Mouse (Mus musculus) MEL (cell line): Measurements from ENCODE around the gene Gm266. TPM values are rescaled to one million over a fixed set of nuclear protein-coding genes. Genes with fewer than 3 reads are reported as not detected.

Source experiments
- DNase-seq: peaks from one replicate; pipeline ENCODE4 v3.0.0; 2011; ENCODE audit warnings: low read depth, low spot score
- H3K27ac ChIP-seq: 2 replicates; pipeline ENCODE4 v1.5.1; 2012; ENCODE audit warnings: low read depth, mild to moderate bottlenecking, control low read depth, low read length, moderate library complexity; ENCODE audit not compliant: control insufficient read depth
- H3K27me3 ChIP-seq, 2 experiments: fragments of 150-350 bp in 1 of 2; sonication (generic) in 1 of 2; 2 replicates each; pipeline ENCODE4 v1.6.1; 2012; ENCODE audit warnings: low read length in 2 of 2, mild to moderate bottlenecking in 2 of 2, improper control_type of control experiment in 1 of 2, moderate library complexity in 1 of 2; ENCODE audit not compliant: insufficient read depth in 2 of 2, control insufficient read depth in 1 of 2
- H3K36me3 ChIP-seq, 2 experiments: 2 replicates each; pipeline ENCODE4 v1.6.1; 2012 to 2014; ENCODE audit warnings: low read length in 2 of 2, improper control_type of control experiment in 1 of 2, inconsistent platforms in 1 of 2, mild to moderate bottlenecking in 1 of 2; ENCODE audit not compliant: insufficient read depth in 2 of 2, control insufficient read depth in 1 of 2
- H3K4me1 ChIP-seq, 2 experiments: fragments of 150-350 bp in 1 of 2; sonication (generic) in 1 of 2; 2 replicates each; pipeline ENCODE4 v1.6.1; 2012; ENCODE audit warnings: low read length in 2 of 2, improper control_type of control experiment in 1 of 2, mild to moderate bottlenecking in 1 of 2; ENCODE audit not compliant: insufficient read depth in 2 of 2, control insufficient read depth in 1 of 2
- H3K4me3 ChIP-seq, 2 experiments: fragments of 150-350 bp in 1 of 2; sonication (generic) in 1 of 2; 2 replicates each; pipeline ENCODE4 v1.5.1; 2012; ENCODE audit warnings: low read depth in 2 of 2, low read length in 2 of 2, mild to moderate bottlenecking in 2 of 2, moderate library complexity in 2 of 2, control low read depth in 1 of 2, improper control_type of control experiment in 1 of 2; ENCODE audit not compliant: control insufficient read depth in 1 of 2, insufficient read depth in 1 of 2
- H3K79me2 ChIP-seq: 2 replicates; pipeline ENCODE4 v1.6.1; 2012; ENCODE audit warnings: mild to moderate bottlenecking, low read length, moderate library complexity; ENCODE audit not compliant: control insufficient read depth, poor library complexity, insufficient read depth
- H3K9ac ChIP-seq: 2 replicates; pipeline ENCODE4 v1.6.1; 2012; ENCODE audit warnings: low read depth, mild to moderate bottlenecking, control low read depth, low read length, moderate library complexity; ENCODE audit not compliant: control insufficient read depth, poor library complexity, severe bottlenecking
- H3K9me3 ChIP-seq: fragments of 150-350 bp; sonication (generic); replicated peaks from 2 replicates; pipeline ENCODE4 v1.6.1; 2012; ENCODE audit warnings: mild to moderate bottlenecking, low read length, improper control_type of control experiment, moderate library complexity; ENCODE audit not compliant: insufficient read depth
- CHD1 ChIP-seq: IDR thresholded peaks from 2 replicates; pipeline ENCODE4 v1.6.1; 2012; ENCODE audit warnings: low read depth, mild to moderate bottlenecking, inconsistent platforms, low read length, improper control_type of control experiment
- CHD2 ChIP-seq: IDR thresholded peaks from 2 replicates; pipeline ENCODE4 v1.6.1; 2011; ENCODE audit warnings: low read length, improper control_type of control experiment
- CTCF ChIP-seq, 3 experiments: IDR thresholded peaks in 2 of 3; conservative IDR thresholded peaks in 1 of 3; 2 replicates each; pipeline ENCODE4 v1.5.1; 2011 to 2012; ENCODE audit warnings: low read length in 3 of 3, low read depth in 2 of 3, mild to moderate bottlenecking in 2 of 3, improper control_type of control experiment in 1 of 3, inconsistent platforms in 1 of 3, mixed read lengths in 1 of 3, moderate library complexity in 1 of 3; ENCODE audit not compliant: control insufficient read depth in 1 of 3, insufficient read depth in 1 of 3, poor library complexity in 1 of 3, severe bottlenecking in 1 of 3
- E2F4 ChIP-seq: IDR thresholded peaks from 2 replicates; pipeline ENCODE4 v1.6.1; 2011; ENCODE audit warnings: low read depth, low read length, improper control_type of control experiment, borderline replicate concordance
- ETS1 ChIP-seq: IDR thresholded peaks from 2 replicates; pipeline ENCODE4 v1.6.1; 2012; ENCODE audit warnings: low read depth, mild to moderate bottlenecking, inconsistent platforms, low read length, improper control_type of control experiment, moderate library complexity
- GABPA ChIP-seq: IDR thresholded peaks from 2 replicates; pipeline ENCODE4 v1.6.1; 2012; ENCODE audit warnings: low read depth, mild to moderate bottlenecking, inconsistent platforms, low read length, improper control_type of control experiment, moderate library complexity
- GATA1 ChIP-seq: IDR thresholded peaks from 2 replicates; pipeline ENCODE4 v1.6.1; 2011; ENCODE audit warnings: low read depth, low read length, improper control_type of control experiment
- JUND ChIP-seq: IDR thresholded peaks from 2 replicates; pipeline ENCODE4 v1.6.1; 2011; ENCODE audit warnings: low read depth, mild to moderate bottlenecking, improper control_type of control experiment, low read length
- MAZ ChIP-seq: IDR thresholded peaks from 2 replicates; pipeline ENCODE4 v1.6.1; 2012; ENCODE audit warnings: low read depth, mild to moderate bottlenecking, inconsistent platforms, low read length, improper control_type of control experiment
- MEF2A ChIP-seq: IDR thresholded peaks from 2 replicates; pipeline ENCODE4 v1.6.1; 2014; ENCODE audit warnings: low read depth, mild to moderate bottlenecking, inconsistent platforms, low read length, improper control_type of control experiment; ENCODE audit not compliant: poor library complexity, insufficient replicate concordance, severe bottlenecking; ENCODE audit errors: extremely low read depth
- MXI1 ChIP-seq: IDR thresholded peaks from 2 replicates; pipeline ENCODE4 v1.6.1; 2011; ENCODE audit warnings: mild to moderate bottlenecking, low read depth, low read length, improper control_type of control experiment
- MYB ChIP-seq: IDR thresholded peaks from 2 replicates; pipeline ENCODE4 v1.6.1; 2011; ENCODE audit warnings: mild to moderate bottlenecking, low read depth, low read length, improper control_type of control experiment
- NELFE ChIP-seq: IDR thresholded peaks from 2 replicates; pipeline ENCODE4 v1.6.1; 2011; ENCODE audit warnings: low read depth, low read length, improper control_type of control experiment
- POLR2A ChIP-seq, 2 experiments: IDR thresholded peaks; 2 replicates each; pipeline ENCODE4 v1.6.1; 2011 to 2012; ENCODE audit warnings: low read length in 2 of 2, mild to moderate bottlenecking in 2 of 2, control low read depth in 1 of 2, improper control_type of control experiment in 1 of 2, low read depth in 1 of 2, moderate library complexity in 1 of 2; ENCODE audit not compliant: control insufficient read depth in 1 of 2, insufficient read depth in 1 of 2, poor library complexity in 1 of 2
- POLR2AphosphoS5 ChIP-seq: IDR thresholded peaks from 2 replicates; pipeline ENCODE4 v1.6.1; 2012; ENCODE audit warnings: low read depth, borderline replicate concordance, mild to moderate bottlenecking, inconsistent platforms, low read length, moderate library complexity, mixed read lengths
- RCOR1 ChIP-seq: IDR thresholded peaks from 2 replicates; pipeline ENCODE4 v1.6.1; 2012; ENCODE audit warnings: low read depth, mild to moderate bottlenecking, inconsistent platforms, low read length, improper control_type of control experiment
- SIN3A ChIP-seq: IDR thresholded peaks from 2 replicates; pipeline ENCODE4 v1.6.1; 2012; ENCODE audit warnings: low read length, improper control_type of control experiment, inconsistent platforms
- TAL1 ChIP-seq: IDR thresholded peaks from 2 replicates; pipeline ENCODE4 v1.6.1; 2012; ENCODE audit warnings: mild to moderate bottlenecking, inconsistent platforms, low read length, moderate library complexity, mixed read lengths
- TCF12 ChIP-seq: IDR thresholded peaks from 2 replicates; pipeline ENCODE4 v1.6.1; 2014; ENCODE audit warnings: low read depth, mild to moderate bottlenecking, inconsistent platforms, low read length, improper control_type of control experiment, moderate library complexity
- UBTF ChIP-seq: IDR thresholded peaks from 2 replicates; pipeline ENCODE4 v1.6.1; 2012; ENCODE audit warnings: low read depth, mild to moderate bottlenecking, inconsistent platforms, low read length, improper control_type of control experiment, moderate library complexity, borderline replicate concordance; ENCODE audit not compliant: insufficient read depth
- USF1 ChIP-seq: IDR thresholded peaks from 2 replicates; pipeline ENCODE4 v1.6.1; 2014; ENCODE audit warnings: low read depth, mild to moderate bottlenecking, inconsistent platforms, low read length, improper control_type of control experiment, moderate library complexity
- ZC3H11A ChIP-seq: IDR thresholded peaks from 2 replicates; pipeline ENCODE4 v1.6.1; 2012; ENCODE audit warnings: low read depth, mild to moderate bottlenecking, inconsistent platforms, low read length, improper control_type of control experiment
- ZNF384 ChIP-seq: IDR thresholded peaks from 2 replicates; pipeline ENCODE4 v1.6.1; 2012; ENCODE audit warnings: low read depth, mild to moderate bottlenecking, inconsistent platforms, low read length, improper control_type of control experiment
- polyA plus RNA-seq, 2 experiments: library from polyadenylated mRNA; stranded (reverse) in 1 of 2; unstranded in 1 of 2; fragments of >175 nt in 1 of 2; fragments of >200 nt in 1 of 2; gene quantifications; 2 replicates each; pipeline versions ENCODE4 v1.2.1 to v1.2.4; 2012; ENCODE audit warnings: low replicate concordance in 2 of 2, low read depth in 1 of 2; ENCODE audit not compliant: insufficient read length in 2 of 2, insufficient read depth in 1 of 2, missing spikeins in 1 of 2
- total RNA-seq: library from RNA; depleted of rRNA; stranded (reverse); fragments of 300-350 nt; gene quantifications from 2 replicates; pipeline ENCODE4 v1.2.3, GENCODE M21; 2012

Gm266 gene
- total and polyA plus RNA-seq, 3 experiments = not detected

DNA sequence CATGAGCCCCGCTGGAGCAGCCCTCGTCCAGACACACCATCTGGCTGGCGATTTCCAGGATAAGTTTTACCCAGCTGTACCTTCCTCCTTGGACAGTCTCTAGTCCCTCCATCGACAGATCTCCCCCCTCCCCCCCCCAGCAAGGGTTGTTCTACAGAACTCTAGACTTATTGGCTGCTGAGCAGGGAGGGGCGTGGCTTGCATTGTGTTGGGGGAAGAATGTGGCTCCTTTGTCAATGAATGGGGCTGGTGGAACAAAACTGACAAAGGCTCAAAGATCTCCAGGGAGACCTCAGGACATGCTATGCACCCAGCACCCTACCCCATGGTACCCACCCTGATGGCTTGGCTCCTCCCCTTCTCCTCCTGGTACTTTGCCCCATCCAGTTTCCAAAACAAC, 15.1 kb upstream of the Gm266 start:
- Histone ChIP-seq H3K9me3 (no peaks in the 10 kb centered on the region), H3K9ac (no peak overlapping the region), H3K27ac (no peak overlapping the region), H3K4me3 (no peak overlapping the region), H3K4me1 (no peaks in the 10 kb centered on the region), H3K27me3 (peaks cover 2 to 6% of the 10 kb centered on the region in 2 experiments; a peak in 3 of 4 replicates), H3K79me2 (no peaks in the 10 kb centered on the region), H3K36me3 (no peaks in the 10 kb centered on the region)
- no peak for DNase-seq
- TF ChIP-seq MEF2A = no peak
- no peak for TF ChIP-seq GATA1
- no peak for TF ChIP-seq JUND
- TF ChIP-seq USF1 = no peak
- no peak for TF ChIP-seq CHD1

DNA sequence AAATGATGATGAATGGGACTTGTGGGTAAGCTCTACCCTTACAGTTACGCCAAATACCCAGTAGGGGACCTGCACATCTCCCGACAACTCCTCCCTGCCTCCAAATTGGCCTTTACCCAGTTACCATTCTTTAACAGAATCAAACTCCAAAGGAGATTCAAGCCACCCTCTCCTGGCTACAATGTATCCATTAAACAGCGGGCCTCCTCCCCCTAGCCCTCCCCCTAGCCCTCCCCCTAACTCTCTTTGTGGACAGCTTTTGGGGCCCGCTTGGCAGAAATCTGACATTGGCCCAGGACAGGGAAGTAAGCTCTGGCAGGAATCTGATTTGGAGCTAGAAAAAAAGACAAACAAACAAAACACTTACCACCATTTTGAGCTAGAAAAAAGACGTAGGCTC, 14.0 kb upstream of the Gm266 start:
- peaks cover 2 to 8% of the 10 kb centered on the region in 2 experiments for H3K27me3 ChIP-seq
- H3K79me2 ChIP-seq = no peaks in the 10 kb centered on the region
- no peak overlapping the region for H3K27ac ChIP-seq
- DNase-seq = no peak
- H3K4me1 ChIP-seq = no peaks in the 10 kb centered on the region
- H3K9ac ChIP-seq = no peak overlapping the region
- H3K36me3 ChIP-seq = no peaks in the 10 kb centered on the region
- H3K9me3 ChIP-seq = no peaks in the 10 kb centered on the region
- no peak for TF ChIP-seq MYB
- TF ChIP-seq POLR2AphosphoS5 = no peak
- TF ChIP-seq TCF12 = no peak
- no peak for TF ChIP-seq GATA1
- no peak for TF ChIP-seq CTCF (IDR thresholded peaks at IDR 0.05 in 2 of 3, conservative IDR thresholded peaks at IDR 0.05 in 1 of 3; ENCODE audit: control insufficient read depth in 1 of 3, insufficient read depth in 1 of 3, low read depth in 2 of 3, low read length in 3 of 3, poor library complexity in 1 of 3, severe bottlenecking in 1 of 3)
- TF ChIP-seq RCOR1 = no peak
- TF ChIP-seq GABPA = no peak
- no peak for TF ChIP-seq UBTF
- no peak for TF ChIP-seq TAL1
- no peak for TF ChIP-seq NELFE
- TF ChIP-seq CHD2 = no peak
- no peak for TF ChIP-seq ZC3H11A
- TF ChIP-seq ETS1 = no peak
- no peak for TF ChIP-seq MXI1
- no peak for TF ChIP-seq MAZ
- TF ChIP-seq E2F4 = no peak
- no peak for TF ChIP-seq ZNF384
- no peak for TF ChIP-seq POLR2A (IDR thresholded peaks at IDR 0.05; ENCODE audit: control insufficient read depth in 1 of 2, insufficient read depth in 1 of 2, low read depth in 1 of 2, low read length in 2 of 2, poor library complexity in 1 of 2)
- no peak for TF ChIP-seq USF1
- TF ChIP-seq SIN3A = no peak
- no peak overlapping the region for H3K4me3 ChIP-seq
